Mouse (Mus musculus) layer of hippocampus, postnatal 36 days (tissue): Measurements from ENCODE around the gene Cbx7. TPM values are rescaled to one million over a fixed set of nuclear protein-coding genes. Genes with fewer than 3 reads are reported as not detected.

Experiments used
- DNase-seq, 2 experiments: peaks; one replicate each; pipeline ENCODE4 v3.0.0; 2022
- microRNA-seq, 2 experiments: library from miRNA; unstranded; fragments of <30 nt; microRNA quantifications; one replicate each; pipeline ENCODE4 v1.2.0; 2021
- total RNA-seq, 2 experiments: library from RNA; stranded (reverse); gene quantifications; 2 replicates each; pipeline ENCODE4 v1.2.3; 2021

The Cbx7 gene
- total RNA-seq, 2 experiments from 2014 or later = 40.4 to 44.8 TPM

DNA sequence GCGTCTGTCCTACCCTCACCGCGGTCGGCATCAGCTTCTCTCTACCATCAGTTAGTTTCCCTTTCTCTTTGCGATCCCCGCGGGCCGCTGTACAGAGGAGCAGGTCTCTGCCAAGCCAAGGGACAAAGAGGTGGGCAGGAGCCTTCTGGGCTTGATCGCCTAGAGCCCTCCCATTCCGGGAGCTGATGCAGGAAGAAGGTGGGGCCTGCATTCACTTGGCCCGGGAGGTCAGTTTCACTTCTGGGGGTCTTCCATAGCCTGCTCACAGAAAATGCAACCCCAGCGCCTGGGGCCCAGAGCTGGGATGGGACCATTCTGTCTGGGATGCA, 78.7 kb downstream of the Cbx7 start:
- DNase-seq = no peak

DNA sequence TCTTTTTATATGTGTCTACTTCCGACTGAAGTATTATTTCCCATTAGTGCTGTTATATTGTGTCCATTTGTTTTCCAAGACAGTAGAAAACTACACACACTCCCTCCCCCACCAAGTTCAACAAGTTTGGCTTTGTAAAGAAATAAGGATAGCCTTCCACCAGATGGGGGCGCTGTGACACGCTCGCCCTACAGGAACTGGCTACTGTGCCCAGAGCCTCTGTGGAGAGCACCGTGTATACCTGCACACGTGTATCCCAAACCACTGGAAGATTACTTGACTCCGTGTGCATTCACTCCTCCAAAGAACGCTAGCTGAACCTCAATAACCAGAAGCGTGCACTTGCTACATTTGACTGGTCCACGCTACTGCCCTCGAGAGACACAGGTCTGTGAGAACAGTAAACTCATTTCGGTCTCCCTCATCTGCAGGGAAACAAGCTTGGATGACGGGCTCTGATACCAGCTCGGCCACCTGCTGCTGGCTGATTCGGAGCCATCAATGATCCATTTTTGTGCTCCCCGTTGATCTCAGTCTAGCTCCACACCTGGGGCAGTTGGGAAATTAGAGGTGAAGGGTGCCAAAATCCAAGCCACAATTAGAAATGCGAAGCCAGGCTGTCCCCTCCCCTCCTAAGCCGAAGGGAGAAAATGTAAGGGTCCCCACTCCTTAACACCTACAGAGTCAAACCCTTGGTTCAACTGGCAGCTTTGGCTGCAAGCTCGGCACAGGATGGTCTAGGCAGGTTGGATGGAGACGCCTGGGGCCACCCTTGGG, 79.3 kb downstream of the Cbx7 start, which contains the start of gene Apobec3:
TSS of gene Apobec3 (plus strand) at position 224 of the 777 bp plus-strand sequence.
- no peak for DNase-seq

DNA sequence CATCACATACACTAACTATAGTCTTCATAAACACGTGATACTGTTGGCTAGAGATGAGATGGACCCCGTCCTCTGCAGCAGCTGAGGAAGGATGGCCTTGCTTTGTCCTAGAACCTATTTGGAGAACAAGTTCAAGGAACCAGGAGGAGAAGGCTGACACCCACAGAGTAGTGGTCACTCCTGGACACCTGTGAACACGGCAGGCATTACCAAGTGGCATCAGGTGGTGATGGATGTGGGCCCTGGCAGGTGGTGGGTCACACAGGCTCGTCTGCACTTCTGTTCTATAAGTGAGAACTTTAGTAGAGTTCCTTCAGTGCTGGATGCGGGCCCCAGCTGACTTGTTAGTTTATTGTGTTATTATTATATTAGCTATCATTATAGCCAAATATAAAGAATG, 86.1 kb downstream of the Cbx7 start:
- DNase-seq = no peak

DNA sequence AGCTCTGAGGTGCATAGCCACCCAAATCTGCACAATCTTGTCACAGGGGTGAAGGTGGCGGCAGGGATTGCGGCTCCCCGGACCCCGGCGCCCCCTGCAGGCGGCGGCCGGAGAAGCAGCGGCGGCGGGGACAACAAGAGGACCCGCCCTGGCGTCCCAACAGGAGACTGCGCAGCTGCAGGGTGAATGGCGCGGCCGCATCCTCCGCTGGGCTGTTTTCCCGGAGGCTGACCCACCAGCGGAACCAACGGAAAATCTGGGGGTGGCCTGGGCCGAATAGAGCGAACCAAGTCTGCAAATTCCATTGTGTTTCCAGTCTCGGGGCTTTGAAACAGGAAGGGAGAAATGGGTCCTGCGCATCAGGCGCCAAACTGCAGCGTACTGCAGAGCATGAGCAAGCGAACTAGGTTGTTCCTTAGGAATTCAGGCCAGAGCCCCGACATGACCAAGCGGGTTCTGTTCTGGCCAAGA, 87.5 kb downstream of the Cbx7 start:
- peak; percentile 94 for DNase-seq

DNA sequence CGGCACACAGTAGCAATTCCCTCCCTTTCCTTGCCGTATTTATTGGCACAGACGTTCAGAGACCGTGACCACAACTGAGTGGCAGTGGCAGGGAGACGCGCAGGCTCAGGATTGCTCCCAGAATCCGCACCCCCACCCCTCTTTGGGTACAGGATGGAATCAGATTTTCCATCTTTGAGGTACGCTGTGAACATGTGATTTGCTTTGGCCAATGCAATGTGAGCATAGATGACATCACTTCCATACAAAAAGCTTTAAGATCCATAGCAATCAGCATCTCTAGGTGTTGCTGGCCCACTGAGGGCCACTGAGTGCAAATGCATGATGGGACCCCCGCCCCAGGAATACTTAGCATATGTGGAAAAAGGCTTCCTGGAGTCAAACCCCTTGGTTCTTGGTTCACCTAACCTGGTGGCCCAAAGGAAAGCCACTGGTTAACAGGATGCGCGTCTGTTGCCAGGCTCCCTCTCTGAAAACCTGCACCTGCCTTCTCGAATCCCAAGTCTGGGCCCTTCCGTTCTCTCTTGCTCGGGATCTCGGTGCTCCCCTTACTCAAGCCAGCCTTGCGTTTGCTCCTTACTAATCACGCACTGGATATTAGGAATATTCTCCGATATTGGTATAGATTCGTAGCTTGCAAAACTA, 88.2 kb downstream of the Cbx7 start:
- peak; percentile 64 to 67 for DNase-seq

DNA sequence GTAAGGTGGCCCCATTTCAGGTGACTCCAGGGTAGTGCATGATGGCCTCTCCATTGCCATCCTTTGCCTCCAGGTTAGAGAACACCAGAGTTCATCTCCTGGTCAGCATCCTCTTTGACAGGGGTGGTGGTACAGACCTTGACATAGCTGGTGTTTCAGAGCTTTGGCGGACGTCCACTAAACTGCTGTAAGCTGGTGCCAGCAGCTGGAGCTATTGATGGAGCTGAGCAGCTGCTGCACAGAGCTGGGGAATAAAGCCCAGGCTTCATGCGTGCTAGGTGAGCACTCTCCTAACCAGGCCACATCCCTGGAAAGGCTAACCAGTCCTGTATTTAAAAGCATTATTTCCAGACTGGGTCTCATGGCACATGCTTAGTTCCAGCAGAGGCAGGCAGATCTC, 90.4 kb downstream of the Cbx7 start:
- DNase-seq = no peak

DNA sequence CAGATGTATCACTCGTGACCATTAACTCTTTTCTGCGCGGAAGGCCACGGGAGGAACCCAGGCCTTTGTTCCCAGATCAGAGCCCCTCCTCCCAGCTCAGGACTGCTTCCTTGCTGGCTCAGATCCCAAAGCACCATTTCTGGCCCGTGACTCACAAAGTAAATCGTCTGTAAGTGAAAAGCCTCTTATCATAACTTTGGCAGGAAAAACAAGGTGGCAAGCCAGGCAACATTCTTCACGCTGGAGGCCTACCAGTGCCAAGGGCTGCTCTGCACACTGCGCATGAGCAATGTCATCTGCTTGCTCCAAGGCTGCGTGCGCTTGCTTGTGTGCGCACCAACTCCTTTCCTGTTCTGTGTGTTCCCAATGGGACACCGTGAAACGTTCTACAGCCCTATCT, 91.6 kb downstream of the Cbx7 start:
- peak; percentile 41 to 57 for DNase-seq

DNA sequence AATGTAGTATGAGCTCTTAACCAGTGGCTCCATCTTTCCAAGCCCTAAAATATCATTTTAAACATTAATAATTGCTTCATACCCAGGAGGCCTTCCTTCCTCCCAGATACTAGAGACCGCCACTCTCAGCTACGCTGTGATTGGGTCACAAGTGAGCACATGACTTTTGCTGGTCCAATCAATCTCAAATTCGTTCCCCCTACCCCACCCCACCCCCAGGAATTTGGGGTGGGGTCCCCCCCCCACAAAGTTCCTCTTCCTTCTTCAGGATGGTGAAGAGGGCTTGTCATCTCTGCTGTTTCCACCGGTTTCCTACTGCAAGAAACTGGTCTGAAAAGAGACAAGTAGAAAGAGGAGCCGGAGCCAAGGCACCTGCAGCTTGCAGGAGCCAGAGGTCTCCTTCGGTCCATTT, 92.2 kb downstream of the Cbx7 start:
- no peak for DNase-seq

DNA sequence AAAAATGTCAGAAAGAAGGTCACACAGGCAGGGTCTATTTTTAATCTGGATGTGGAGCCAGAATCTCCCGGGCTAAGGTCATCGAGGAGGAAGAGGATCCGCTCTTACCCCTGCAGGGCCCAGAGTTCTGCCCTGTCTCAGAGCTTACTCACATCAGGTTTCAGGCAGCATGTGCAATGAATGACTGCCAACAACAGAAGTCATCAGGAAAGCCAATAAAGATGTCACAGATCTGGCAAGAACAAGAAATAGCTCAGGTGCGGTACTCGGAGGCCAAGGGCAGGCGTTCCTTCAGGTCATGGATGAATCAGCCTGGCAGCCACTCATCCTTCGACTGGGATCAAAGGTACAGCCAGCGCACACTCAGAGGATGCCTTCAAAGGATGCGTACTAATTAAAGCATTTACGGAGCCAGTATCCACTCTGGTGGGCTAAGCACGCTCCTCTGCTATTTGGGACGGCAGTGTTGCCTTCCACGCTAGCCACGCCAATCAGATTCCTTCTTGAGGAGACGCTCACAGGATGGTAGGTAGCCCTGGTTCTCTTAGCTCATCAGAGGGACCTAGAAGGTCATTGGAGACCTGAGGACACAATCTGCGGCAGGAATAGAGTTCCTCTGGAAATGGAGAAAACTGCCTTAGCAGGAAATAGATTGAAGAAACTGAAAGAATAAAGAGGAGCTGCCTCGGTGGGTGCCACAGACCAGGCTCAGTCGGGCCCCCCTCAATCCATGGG, 95.5 kb downstream of the Cbx7 start:
- no peak for DNase-seq

DNA sequence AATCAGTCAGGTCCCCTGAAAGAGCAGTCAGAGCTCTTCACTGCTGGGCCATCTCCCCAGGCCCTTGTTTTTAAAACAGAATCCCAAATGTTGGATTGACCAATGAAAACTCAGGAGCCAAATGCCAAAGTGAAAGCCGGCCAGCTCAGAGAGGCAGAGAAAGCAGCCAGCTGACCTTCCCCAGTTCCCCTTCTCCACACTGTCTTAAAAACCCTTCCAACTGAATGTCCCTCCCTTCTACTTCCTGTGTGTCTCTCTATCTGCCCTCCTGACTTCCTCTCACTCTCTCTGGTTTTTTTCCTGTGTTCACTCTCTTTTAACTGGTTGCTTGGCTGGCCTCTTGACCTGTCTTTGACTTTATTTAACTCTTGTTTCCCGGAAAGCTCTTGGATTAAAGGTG, 96.9 kb downstream of the Cbx7 start:
- no peak for DNase-seq

DNA sequence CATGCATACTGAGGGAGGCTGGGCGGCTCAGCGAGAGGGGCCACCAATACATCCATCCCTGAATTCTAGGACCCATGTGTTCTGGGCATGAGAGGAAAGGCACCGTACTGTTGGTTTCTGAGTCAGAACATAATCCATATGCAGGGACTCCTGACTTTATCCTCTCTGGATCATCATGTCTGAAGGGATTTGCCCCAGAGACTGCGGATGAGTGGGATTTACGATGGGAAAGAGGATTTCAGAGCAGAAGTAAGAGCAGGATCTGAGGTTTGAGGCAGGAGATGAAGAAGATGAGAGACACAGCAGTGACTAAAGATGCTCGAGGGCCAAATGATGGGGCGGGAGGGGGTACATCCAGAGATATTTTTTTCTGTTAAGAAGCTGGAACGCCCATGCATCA, 97.4 kb downstream of the Cbx7 start:
- DNase-seq = no peak

DNA sequence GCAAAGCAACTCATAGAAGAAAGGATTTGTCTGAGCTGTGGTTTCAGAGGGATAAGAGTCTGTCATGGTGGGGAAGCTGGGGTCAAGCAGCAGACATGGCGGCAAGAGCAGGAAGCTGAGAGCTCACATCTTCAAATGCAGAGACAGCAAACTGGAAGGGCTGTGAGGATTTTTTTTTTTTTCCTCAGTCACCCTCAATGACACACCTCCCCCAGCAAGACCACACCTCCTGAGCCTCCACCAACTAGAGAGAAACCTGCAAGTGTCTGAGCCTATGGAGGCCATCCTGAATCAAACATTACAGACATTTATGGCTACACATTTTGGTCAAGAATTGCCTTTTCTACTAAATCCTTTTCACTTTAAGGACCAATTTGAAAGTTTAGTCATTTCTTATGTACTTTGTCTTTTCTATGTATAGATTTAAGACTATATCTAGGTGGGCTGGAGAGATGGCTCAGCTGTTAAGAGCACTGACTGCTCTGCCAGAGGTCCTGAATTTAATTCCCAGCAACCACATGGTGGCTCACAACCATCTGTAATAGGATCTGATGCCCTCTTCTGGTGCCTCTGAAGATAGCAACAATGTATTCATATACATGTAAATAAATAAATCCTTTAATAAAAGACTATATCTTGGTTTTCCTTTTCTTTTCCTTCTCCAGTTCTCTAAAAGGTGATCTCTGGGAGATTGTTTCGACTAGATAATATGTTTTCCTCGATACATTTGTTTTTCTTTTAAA, 103.5 kb downstream of the Cbx7 start:
- DNase-seq = no peak

Small RNAs within 50 kb of the gene (microRNA-seq; reads per million reads assigned to microRNA genes)
- 0 to 1.3 reads per million in 2 experiments for gene Mir7213

Other genes starting within 250 kb of the Cbx7 start
- gene Sun2, start 228.6 kb downstream of the Cbx7 start, total RNA-seq = 10 to 100 TPM; 25.3 to 31.9 TPM
- 10 to 100 TPM; 52.4 to 53.3 TPM for gene Dnal4, start 193.3 kb downstream of the Cbx7 start, total RNA-seq
- 100 to 1,000 TPM; 729 to 800 TPM for gene Nptxr, start 166.4 kb downstream of the Cbx7 start, total RNA-seq
- gene Npcd, start 136.9 kb downstream of the Cbx7 start, total RNA-seq = 10 to 100 TPM in 1 of 2 experiments, 1 to 10 TPM in 1; 5.8 to 10.8 TPM
- gene Cbx6, start 136.4 kb downstream of the Cbx7 start, total RNA-seq = 100 to 1,000 TPM; 335 to 366 TPM
- 1 to 10 TPM; 3.9 to 6.7 TPM for gene Apobec3, start 79.5 kb downstream of the Cbx7 start, total RNA-seq
- 10 to 100 TPM; 27.3 to 27.6 TPM for gene Pdgfb, start 43.9 kb upstream of the Cbx7 start, total RNA-seq
- gene Syngr1, start 120.2 kb upstream of the Cbx7 start, total RNA-seq = 100 to 1,000 TPM; 341 to 377 TPM
- gene Rpl3, start 120.7 kb upstream of the Cbx7 start, total RNA-seq = 100 to 1,000 TPM; 497 to 547 TPM
- 10 to 100 TPM; 23.9 to 24.0 TPM for gene Tab1, start 162.0 kb upstream of the Cbx7 start, total RNA-seq
- 100 to 1,000 TPM; 109 to 112 TPM for gene Mgat3, start 202.6 kb upstream of the Cbx7 start, total RNA-seq